Mouse (Mus musculus): Measurements from ENCODE around the gene AU022751.
"Not testable (repeated sequence)": the region's sequence is repeated elsewhere in the genome, so short reads cannot be mapped to it uniquely, and the experiment has no call there.

AU022751 gene

GRCm38 (mm10) chrX:6082954-6083680 lies at the start of gene AU022751:
Gene AU022751 (minus strand): TSS chrX:6083419.
- DNase-seq (ENCODE audit: low read depth, low spot score) = no peak

GRCm38 (mm10) chrX:6091996-6092757 lies 9.0 kb upstream of the AU022751 start:
- no peak for DNase-seq (ENCODE audit: low read depth, low spot score)

DNA sequence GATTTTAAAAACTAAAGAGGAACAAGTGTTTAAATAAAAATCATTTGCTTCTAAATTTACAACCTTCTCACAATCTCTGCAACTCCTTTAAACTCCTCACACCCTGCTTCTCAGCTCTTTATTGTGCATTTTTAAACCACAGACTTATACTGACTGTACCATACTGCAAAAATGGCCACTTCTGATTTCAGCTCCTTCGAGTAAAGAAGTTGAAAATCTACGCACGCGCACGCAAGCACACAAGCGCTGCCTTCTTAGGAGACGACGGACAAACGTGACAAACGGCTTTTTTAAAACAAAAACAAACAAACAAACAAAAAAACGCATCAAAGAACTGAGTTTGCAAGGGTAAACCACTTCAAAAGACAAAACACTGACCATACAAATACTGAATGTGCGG lies 8.3 kb upstream of the AU022751 start:
- no peak for DNase-seq (ENCODE audit: low read depth, low spot score)

DNA sequence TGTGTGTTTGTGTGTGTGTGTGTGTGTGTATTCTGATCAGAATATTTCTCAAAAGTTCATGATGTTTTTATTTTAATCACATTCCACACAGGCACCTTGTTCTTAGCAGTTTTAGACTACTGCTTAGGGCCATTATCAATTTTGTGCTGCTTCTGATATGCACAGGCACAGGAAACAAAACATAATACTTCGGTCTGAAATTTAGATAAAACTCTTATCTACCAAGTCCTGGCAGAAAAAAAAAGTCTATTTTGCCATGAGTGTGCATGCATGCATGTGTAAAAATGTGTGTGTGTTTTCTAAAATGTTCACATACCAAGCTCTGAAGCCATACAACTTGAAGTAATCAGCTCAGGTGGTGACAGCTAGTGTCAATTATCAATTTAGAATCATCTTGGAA lies 21.7 kb downstream of the AU022751 start:
- DNase-seq (ENCODE audit: low read depth, low spot score) = no peak

DNA sequence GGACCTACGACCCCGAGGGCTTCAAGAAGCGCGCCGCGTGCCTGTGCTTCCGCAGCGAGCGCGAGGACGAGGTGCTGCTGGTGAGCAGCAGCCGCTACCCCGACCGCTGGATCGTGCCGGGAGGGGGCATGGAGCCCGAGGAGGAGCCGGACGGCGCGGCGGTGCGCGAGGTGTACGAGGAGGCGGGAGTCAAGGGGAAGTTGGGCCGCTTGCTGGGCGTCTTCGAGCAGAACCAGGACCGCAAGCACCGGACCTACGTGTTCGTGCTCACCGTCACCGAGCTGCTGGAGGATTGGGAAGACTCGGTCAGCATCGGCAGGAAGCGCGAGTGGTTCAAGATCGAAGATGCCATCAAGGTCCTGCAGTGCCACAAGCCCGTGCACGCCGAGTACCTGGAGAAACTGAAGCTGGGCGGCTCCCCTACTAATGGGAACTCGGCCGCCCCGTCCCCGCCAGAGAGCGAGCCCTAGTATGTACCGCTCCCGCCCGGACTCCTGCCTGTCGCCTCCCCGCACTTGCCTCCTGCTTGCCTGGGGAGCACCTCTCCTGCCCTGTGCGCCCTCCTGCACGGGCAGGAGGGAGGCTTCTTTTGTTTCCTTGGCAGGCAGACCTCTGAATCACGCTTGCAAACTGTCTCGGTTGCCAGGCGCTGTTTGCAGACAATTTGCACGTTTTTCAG lies 35.1 kb downstream of the AU022751 start:
- not testable (repeated sequence) for DNase-seq (ENCODE audit: low read depth, low spot score)

DNA sequence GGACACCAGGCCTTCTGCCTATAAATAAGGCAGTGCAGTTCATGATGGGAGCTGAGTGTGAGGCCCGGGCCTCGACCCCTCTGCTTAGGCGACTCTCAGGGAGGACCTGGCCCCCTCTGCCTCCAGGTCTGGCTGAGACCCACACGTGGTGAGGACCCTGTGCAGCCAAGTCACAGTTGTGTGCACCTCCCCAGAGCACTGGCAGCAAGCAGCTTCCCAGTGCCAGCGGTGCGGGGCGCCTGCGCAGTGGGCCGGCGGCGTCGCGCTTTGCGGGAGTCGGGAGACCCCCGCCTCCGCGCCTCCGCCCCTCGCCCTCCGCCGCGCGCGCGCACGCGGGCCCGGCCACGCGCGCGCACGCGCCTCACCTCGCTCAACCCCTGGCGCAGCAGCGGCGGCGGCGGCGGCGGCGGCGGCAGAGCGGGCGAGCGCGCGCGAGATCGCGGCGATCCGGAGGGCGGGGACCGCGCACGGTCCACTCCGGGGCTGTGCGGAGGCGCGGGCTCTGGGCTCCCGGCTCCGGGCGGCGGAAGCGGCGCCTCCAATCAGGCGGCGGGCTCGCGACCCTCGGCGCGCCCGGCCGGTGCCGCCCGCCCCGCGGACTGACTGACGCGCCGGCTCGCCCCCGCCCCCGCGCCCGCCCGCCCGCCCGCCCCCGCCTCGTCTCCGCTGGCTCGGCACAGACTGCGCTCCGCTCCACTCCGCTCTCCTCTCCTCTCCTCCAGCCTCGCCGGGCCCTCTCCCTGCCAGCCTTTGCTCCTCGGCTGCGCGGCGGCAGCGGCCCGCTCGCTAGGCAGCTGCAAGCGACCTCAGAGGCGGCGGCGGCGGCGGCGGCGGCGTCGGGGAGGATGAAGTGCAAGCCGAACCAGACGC lies 35.9 kb downstream of the AU022751 start, which contains the start of gene Nudt11:
Gene Nudt11 (plus strand): TSS at position 388 of the 870 bp plus-strand sequence.
- not testable (repeated sequence) for DNase-seq (ENCODE audit: low read depth, low spot score)
